Mouse (Mus musculus) lung, postnatal 4 days (tissue): ENCODE measurements around the gene Fam83f.

Experiments
- DNase-seq, 2 experiments: peaks; one replicate each; pipeline ENCODE4 v3.0.0; 2021

Fam83f gene

GRCm38 (mm10) chr15:80744667-80745422 lies 73.2 kb downstream of the Fam83f start:
- DNase-seq: no peak

- no peak for DNase-seq
Observed at GRCm38 (mm10) chr15:80748979-80749378, 77.3 kb downstream of the Fam83f start.
